Mouse (Mus musculus) embryonic facial prominence, embryonic 13.5 days (tissue): Measurements from ENCODE around the gene Hcn4. TPM values are rescaled to one million over a fixed set of nuclear protein-coding genes. Genes with fewer than 3 reads are reported as not detected.

Source experiments
- ATAC-seq: fragments of 200-750 bp; cut with Nextera tagmentation; 2 replicates; pipeline ENCODE4 v1.8.0; 2017; ENCODE audit warnings: low read depth; ENCODE audit not compliant: insufficient number of reproducible peaks, insufficient read depth, low FRiP score, low TSS enrichment
- H3K27ac ChIP-seq: fragments of 300-500 bp; sonication (generic); 2 replicates; pipeline ENCODE4 v1.5.1; 2015; ENCODE audit warnings: moderate library complexity, mild to moderate bottlenecking, inconsistent platforms
- H3K27me3 ChIP-seq: fragments of 300-500 bp; sonication (generic); 2 replicates; pipeline ENCODE4 v1.6.1; 2015; ENCODE audit warnings: mild to moderate bottlenecking, inconsistent platforms
- H3K36me3 ChIP-seq: fragments of 300-500 bp; sonication (generic); 2 replicates; pipeline ENCODE4 v1.6.1; 2015; ENCODE audit warnings: mild to moderate bottlenecking, inconsistent platforms
- H3K4me1 ChIP-seq: fragments of 300-500 bp; sonication (generic); 2 replicates; pipeline ENCODE4 v1.6.1; 2015; ENCODE audit warnings: inconsistent platforms
- H3K4me2 ChIP-seq: fragments of 300-500 bp; sonication (generic); 2 replicates; pipeline ENCODE4 v1.6.1; 2015; ENCODE audit warnings: moderate library complexity, mild to moderate bottlenecking, inconsistent platforms
- H3K4me3 ChIP-seq: fragments of 300-500 bp; sonication (generic); 2 replicates; pipeline ENCODE4 v1.5.1; 2015; ENCODE audit warnings: mild to moderate bottlenecking, inconsistent platforms
- H3K9ac ChIP-seq: fragments of 300-500 bp; sonication (generic); 2 replicates; pipeline ENCODE4 v1.6.1; 2015; ENCODE audit warnings: mild to moderate bottlenecking, inconsistent platforms
- H3K9me3 ChIP-seq: fragments of 300-500 bp; sonication (generic); 2 replicates; pipeline ENCODE4 v1.6.1; 2016; ENCODE audit warnings: inconsistent platforms
- WGBS: fragments of 180-500 bp; shearing (Covaris S2); methylation state at CpG from one replicate; pipeline ENCODE4 v1.1.7; 2015; ENCODE audit warnings: mixed read lengths; 5-methylcytosine and 5-hydroxymethylcytosine counted together
- polyA plus RNA-seq: library from polyadenylated mRNA; unstranded; fragments of >200 nt; fragmentation: Nextera tagmentation; extraction: Ambion mirVana; gene quantifications from 2 replicates; pipeline ENCODE4 v1.2.1, GENCODE M21; 2015

The Hcn4 gene
- polyA plus RNA-seq, 1 experiment from 2014 or later: 0.46 TPM

GRCm38 (mm10) chr9:58889782-58890448, 66.7 kb downstream of the Hcn4 start:
- no peak overlapping the region for H3K4me2 ChIP-seq
- peaks cover 73% of the 10 kb centered on the region for H3K36me3 ChIP-seq
- 0 out of 2 replicates have a peak, but pooled peaks cover 3% of the 10 kb centered on the region for H3K4me1 ChIP-seq
- H3K27ac ChIP-seq: no peak overlapping the region
- H3K9me3 ChIP-seq: no peaks in the 10 kb centered on the region
- H3K4me3 ChIP-seq: no peak overlapping the region
- WGBS: 92% methylated on average over 12 of the region's 12 CpGs
- H3K9ac ChIP-seq: no peak overlapping the region
- H3K27me3 ChIP-seq: no peaks in the 10 kb centered on the region
- ATAC-seq: no peak

GRCm38 (mm10) chr9:58890893-58891292, 67.7 kb downstream of the Hcn4 start:
- 72% methylated on average over 8 of the region's 8 CpGs for WGBS
- no peak overlapping the region for H3K4me3 ChIP-seq

GRCm38 (mm10) chr9:58891840-58892640, 68.8 kb downstream of the Hcn4 start:
- Histone ChIP-seq H3K36me3 (peaks cover 65% of the 10 kb centered on the region), H3K4me3 (no peak overlapping the region)
- ATAC-seq: no peak

More at GRCm38 (mm10) chr9:58890893-58891292, 67.7 kb downstream of the Hcn4 start:
- H3K36me3 ChIP-seq: peaks cover 68% of the 10 kb centered on the region
- H3K9ac ChIP-seq: no peak overlapping the region
- no peaks in the 10 kb centered on the region for H3K27me3 ChIP-seq
- ATAC-seq: no peak
- 0 out of 2 replicates have a peak, but pooled peaks cover 3% of the 10 kb centered on the region for H3K4me1 ChIP-seq
- H3K4me2 ChIP-seq: no peak overlapping the region
- no peak overlapping the region for H3K27ac ChIP-seq
- H3K9me3 ChIP-seq: no peaks in the 10 kb centered on the region

GRCm38 (mm10) chr9:58899602-58900001, 76.4 kb downstream of the Hcn4 start:
- no peaks in the 10 kb centered on the region for H3K4me1 ChIP-seq
- no peaks in the 10 kb centered on the region for H3K9me3 ChIP-seq
- H3K4me3 ChIP-seq: no peak overlapping the region
- H3K9ac ChIP-seq: no peak overlapping the region
- H3K4me2 ChIP-seq: no peak overlapping the region
- no peaks in the 10 kb centered on the region for H3K27me3 ChIP-seq
- peaks cover 43% of the 10 kb centered on the region for H3K36me3 ChIP-seq
- H3K27ac ChIP-seq: no peak overlapping the region
- no peak for ATAC-seq

More at GRCm38 (mm10) chr9:58891840-58892640, 68.8 kb downstream of the Hcn4 start:
- Histone ChIP-seq H3K4me2 (no peak overlapping the region), H3K4me1 (0 out of 2 replicates have a peak, but pooled peaks cover 3% of the 10 kb centered on the region), H3K9ac (no peak overlapping the region), H3K9me3 (no peaks in the 10 kb centered on the region), H3K27ac (no peak overlapping the region), H3K27me3 (no peaks in the 10 kb centered on the region)
- 84% methylated on average over 6 of the region's 6 CpGs for WGBS

GRCm38 (mm10) chr9:58902869-58903585, 79.8 kb downstream of the Hcn4 start:
- Histone ChIP-seq H3K4me1 (no peaks in the 10 kb centered on the region), H3K27ac (no peak overlapping the region), H3K36me3 (peaks cover 55% of the 10 kb centered on the region), H3K4me2 (no peak overlapping the region), H3K9ac (no peak overlapping the region), H3K9me3 (no peaks in the 10 kb centered on the region), H3K4me3 (no peak overlapping the region), H3K27me3 (no peaks in the 10 kb centered on the region)
- ATAC-seq: no peak
- 60% methylated on average over 6 of the region's 6 CpGs for WGBS

Other genes starting within 250 kb of the Hcn4 start
- 106 and 130 TPM in 2 replicates for gene Nptn, start 241.2 kb upstream of the Hcn4 start, polyA plus RNA-seq
- 1.7 and 2.4 TPM in 2 replicates for gene Rec114, start 79.4 kb upstream of the Hcn4 start, polyA plus RNA-seq
- gene Neo1, start 213.0 kb downstream of the Hcn4 start, polyA plus RNA-seq: 42.6 and 44.3 TPM in 2 replicates